Mouse (Mus musculus) CD4-positive helper T cell, adult 2 months (primary cell): ENCODE data around the gene AC140267.1.

Experiments
- DNase-seq: peaks from one replicate; pipeline ENCODE4 v3.0.0-alpha.2; 2012; ENCODE audit warnings: low read depth, missing footprints, low spot score

The AC140267.1 gene

DNA sequence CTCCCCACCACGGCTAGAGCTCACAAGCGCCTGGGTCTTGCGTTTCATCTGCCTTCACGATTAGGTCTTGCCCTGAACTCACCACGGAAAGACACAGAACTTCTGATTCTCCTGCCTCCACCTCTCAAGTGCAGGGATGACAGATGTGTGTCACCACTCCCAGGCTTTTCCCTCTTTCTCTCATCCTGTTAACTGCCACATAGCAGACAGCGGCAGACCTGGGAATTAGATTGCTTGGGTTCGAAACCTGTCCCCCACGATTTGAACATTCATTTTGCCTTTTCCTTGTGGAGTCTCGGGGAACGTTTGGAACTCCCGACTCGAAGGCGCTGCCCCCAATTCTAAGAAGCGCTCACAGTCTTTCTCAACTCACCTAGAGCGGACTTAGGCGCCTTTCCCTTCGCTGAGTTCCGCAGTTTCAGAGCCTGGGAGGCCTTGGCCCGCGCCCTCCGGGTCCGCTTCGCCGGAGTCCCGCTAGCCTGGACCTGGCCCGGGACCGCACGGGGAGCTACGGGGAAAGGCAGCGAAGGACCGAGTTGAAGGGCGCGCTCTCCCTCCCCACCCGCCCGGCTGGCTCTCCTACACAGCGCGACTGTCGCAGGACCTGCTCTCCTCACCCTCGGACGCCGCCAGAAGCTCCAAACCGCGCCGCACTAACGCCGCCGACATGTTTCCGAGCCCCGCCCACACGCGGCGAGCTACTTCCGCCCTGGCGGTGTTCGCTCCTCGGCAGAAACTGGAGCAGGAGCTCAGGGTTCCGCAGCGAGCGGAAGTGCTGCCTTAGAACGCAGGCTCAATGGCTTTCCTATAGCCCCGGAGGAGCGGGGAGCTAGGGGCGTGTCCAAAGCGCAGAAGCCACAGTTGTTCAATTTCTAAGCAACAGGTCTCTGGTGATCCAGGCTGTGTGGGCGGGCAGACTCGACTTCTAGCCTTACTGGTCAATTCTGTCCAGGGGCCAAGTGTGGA, 28.3 kb downstream of the AC140267.1 start, which contains the start of gene Rps19bp1:
TSS of gene Rps19bp1 (minus strand) at position 706 of the 966 bp plus-strand sequence.
- DNase-seq: peak; percentile 97

DNA sequence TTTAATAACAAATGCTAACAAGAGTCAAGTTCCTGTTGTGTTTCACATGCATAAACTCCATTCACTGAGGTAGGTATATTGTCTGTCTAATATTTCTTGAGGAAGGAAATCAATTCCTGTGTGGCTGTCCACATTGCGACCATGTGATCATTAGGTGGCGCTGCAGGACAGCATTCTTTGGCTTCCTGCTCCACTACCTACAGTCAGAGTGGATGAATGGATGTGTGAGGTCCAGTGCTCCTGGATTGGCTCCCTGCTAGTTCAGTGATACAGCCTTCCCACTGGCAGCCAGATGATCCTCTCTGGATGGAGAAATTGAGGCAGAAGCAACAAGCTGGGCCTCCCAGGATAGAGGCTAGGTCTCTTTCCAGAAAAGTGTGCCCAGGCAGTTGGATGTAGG, 30.6 kb downstream of the AC140267.1 start:
- DNase-seq: peak; percentile 75

DNA sequence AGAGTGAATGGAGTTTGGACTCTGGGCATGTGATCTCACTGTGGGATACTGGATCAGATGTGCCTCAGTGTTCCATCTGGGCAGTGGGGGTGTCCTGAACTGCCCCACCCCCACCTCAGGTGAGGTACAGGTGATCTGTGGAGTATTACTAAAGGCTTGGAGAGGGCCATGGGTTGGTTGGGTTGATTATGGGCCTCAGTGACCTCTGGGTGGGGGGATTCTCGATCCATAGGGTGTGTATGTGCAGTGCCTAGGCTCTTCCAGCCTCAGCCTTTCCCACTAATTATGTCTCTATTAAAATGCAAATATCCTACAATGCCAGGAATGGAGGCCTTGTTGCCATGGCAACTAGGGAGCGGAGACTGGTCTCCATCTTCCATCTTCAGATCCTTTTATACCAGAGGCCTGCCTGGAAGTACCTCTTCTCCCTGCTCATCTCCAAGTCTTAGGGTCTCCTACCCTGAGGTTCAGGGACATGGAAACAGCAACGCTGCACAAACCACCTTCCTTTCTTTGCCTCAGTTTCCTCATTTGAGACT, 36.3 kb downstream of the AC140267.1 start:
- no peak for DNase-seq

DNA sequence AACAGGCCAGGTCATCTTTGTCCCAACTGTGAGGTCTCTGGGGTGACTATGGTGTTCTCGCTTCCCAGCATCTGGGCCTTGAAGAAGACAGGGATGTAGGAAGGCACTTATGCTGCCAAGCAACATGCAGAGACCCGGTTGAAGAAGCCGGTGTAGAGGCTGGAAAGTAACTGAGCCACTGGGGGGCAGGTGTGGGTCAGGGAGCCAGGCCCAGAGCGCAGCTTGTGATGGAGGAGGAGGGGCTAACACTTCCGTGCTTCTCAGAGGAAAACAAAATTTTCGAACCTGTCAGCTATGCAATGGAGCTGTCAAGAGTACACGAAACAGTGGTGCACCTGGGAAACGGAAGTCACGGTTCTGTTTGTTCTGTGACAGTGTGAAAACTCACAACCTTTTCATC, 41.5 kb downstream of the AC140267.1 start:
- peak; percentile 28 for DNase-seq

DNA sequence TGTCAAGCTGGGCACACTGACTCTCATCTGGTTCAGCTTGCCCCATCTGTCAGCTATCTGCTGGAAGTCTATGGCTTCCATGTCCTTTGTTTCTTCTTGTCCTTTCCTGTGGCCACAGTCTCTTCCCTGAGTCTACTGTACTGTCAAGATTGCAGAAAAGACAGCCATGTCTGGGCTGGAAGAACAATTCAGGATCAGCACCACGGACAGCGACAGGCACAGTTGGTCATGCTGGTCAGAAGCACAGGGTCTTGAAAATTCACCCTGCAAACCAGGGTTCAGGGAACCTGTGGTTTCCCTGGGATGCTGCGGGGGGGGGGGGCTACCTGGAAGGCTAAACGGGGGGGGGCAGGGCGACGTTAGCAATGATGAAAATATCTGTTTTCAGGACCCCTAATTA, 42.0 kb downstream of the AC140267.1 start:
- peak; percentile 40 for DNase-seq

DNA sequence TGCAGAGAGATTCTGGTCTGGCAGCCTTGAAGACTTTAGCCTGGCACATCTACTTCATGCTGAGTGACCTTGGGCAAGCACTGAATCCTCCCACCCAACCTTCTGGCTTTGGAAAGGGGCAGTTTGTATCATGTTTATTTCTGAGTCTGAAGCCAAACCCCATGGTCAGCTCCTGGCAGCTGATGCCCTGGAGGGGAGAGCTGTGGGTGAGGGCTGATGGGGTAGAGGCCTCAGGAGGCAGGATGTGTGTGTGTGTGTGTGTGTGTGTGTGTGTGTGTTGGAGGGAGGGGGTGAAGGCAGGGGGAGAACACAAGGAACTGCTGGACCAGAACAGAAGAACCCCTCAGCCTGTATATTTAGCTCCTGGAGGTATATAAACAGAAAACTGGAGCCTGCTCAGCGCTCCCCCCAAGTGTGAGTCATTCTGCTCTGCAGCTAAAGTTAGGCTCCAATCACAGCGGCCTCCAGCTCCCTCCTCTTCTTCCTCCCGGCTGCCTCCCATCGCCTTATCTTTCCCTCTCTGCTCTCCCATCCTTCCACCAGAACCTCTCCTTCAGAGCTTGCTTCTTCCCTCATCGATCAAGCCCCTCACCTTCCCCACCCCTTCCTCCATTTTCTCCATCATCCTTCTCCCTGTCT, 42.6 kb downstream of the AC140267.1 start:
- no peak for DNase-seq

DNA sequence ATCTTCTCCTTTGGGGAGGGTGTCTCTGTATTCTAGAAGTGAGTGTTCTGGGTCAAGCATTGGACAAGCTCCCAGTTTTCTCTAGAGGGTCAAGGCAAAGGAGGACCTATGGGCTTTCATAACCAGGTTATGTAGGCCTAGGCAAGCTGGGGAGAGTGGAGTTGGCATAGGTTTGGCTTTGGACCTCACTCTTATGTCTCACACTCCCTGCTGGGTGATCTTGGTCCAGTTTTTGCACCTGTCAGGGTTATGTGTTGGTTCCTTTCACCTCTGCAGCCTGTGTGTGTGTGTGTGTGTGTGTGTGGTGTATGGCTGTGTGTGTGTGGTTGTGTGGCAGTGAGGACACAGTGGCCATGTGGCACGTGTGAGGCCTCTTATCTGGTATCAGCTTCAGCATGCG, 43.4 kb downstream of the AC140267.1 start:
- DNase-seq: no peak

DNA sequence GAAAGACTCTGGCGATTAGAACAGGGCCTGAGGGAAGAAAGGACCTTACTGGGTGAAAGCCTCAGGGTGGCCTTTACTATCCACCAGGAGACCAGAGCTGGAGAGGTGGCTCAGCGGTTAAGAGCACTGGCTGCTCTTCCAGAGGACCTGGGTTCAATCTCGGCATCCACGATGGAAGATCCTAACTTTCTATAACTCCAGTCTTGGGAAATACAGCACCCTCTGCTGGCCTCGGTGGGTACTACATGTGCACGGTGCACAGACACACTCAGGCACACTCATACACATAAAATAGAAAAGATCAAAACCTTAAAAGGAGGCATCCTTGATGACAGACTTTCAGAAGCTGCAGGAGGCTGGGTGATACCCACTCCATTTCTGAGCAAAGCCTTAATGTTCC, 45.0 kb downstream of the AC140267.1 start:
- DNase-seq: peak; percentile 43
